Mouse (Mus musculus) forebrain, embryonic 16.5 days (tissue): ENCODE measurements at regions not wholly inside any gene's neighbourhood (a gene's known extent, or its start where the extent isn't known, plus 50 kb on each side); places are given as distances from the start of the nearest gene placed in this dataset.
A peak's percentile ranks its signal among the peaks of the same experiment; 100 is the strongest.

Experiments
- ATAC-seq: fragments of 200-750 bp; cut with Nextera tagmentation; 2 replicates; pipeline ENCODE4 v1.8.0; 2017; ENCODE audit warnings: mild to moderate bottlenecking, moderate library complexity
- H3K27ac ChIP-seq: fragments of 300-500 bp; sonication (generic); 2 replicates; pipeline ENCODE4 v1.5.1; 2014; ENCODE audit warnings: low read length, control low read depth
- H3K27me3 ChIP-seq: fragments of 300-500 bp; sonication (generic); replicated peaks from 2 replicates; pipeline ENCODE4 v1.6.1; 2014; ENCODE audit warnings: low read length; ENCODE audit not compliant: control insufficient read depth, insufficient read depth
- H3K36me3 ChIP-seq: fragments of 300-500 bp; sonication (generic); 2 replicates; pipeline ENCODE4 v1.6.1; 2014; ENCODE audit not compliant: control insufficient read depth, insufficient read depth
- H3K4me1 ChIP-seq: fragments of 300-500 bp; sonication (generic); replicated peaks from 2 replicates; pipeline ENCODE4 v1.6.1; 2014; ENCODE audit warnings: low read length; ENCODE audit not compliant: control insufficient read depth, insufficient read depth
- H3K4me2 ChIP-seq: fragments of 300-500 bp; sonication (generic); 2 replicates; pipeline ENCODE4 v1.6.1; 2014; ENCODE audit warnings: mild to moderate bottlenecking, low read length, control low read depth
- H3K4me3 ChIP-seq: fragments of 300-500 bp; sonication (generic); replicated peaks from 2 replicates; pipeline ENCODE4 v1.5.1; 2014; ENCODE audit warnings: mild to moderate bottlenecking, low read length, control low read depth
- H3K9ac ChIP-seq: fragments of 300-500 bp; sonication (generic); replicated peaks from 2 replicates; pipeline ENCODE4 v1.6.1; 2014; ENCODE audit warnings: low read depth, low read length, control low read depth
- H3K9me3 ChIP-seq: fragments of 300-500 bp; sonication (generic); 2 replicates; pipeline ENCODE4 v1.6.1; 2016; ENCODE audit warnings: low read length; ENCODE audit not compliant: control insufficient read depth
- WGBS: fragments of 180-500 bp; shearing (Covaris S2); extraction: QIAGEN DNeasy Blood & Tissue Kit; methylation state at CpG from one replicate; pipeline ENCODE4 v1.1.7; 2014; 5-methylcytosine and 5-hydroxymethylcytosine counted together

GRCm38 (mm10) chr1:21132340-21132739 is 53.3 kb upstream of the Tram2 start:
- Histone ChIP-seq H3K27me3 (no peaks in the 10 kb centered on the region), H3K4me2 (no peak overlapping the region), H3K9me3 (0 out of 2 replicates have a peak, but pooled peaks cover 3% of the 10 kb centered on the region), H3K36me3 (no peaks in the 10 kb centered on the region), H3K9ac (no peak overlapping the region), H3K4me1 (no peaks in the 10 kb centered on the region), H3K27ac (no peak overlapping the region), H3K4me3 (no peak overlapping the region)
- ATAC-seq: no peak
- WGBS: 94% methylated on average over 2 of the region's 2 CpGs

- H3K4me1 ChIP-seq: no peaks in the 10 kb centered on the region
- 82% methylated on average over 4 of the region's 4 CpGs for WGBS
- no peaks in the 10 kb centered on the region for H3K36me3 ChIP-seq
- no peak for ATAC-seq
- H3K9ac ChIP-seq: no peak overlapping the region
- H3K9me3 ChIP-seq: no peaks in the 10 kb centered on the region
- no peak overlapping the region for H3K4me3 ChIP-seq
- no peak overlapping the region for H3K4me2 ChIP-seq
- H3K27ac ChIP-seq: no peak overlapping the region
- H3K27me3 ChIP-seq: no peaks in the 10 kb centered on the region
Measured at GRCm38 (mm10) chr1:21146961-21147360, 67.9 kb upstream of the Tram2 start.

- 18% methylated on average over 5 of the region's 5 CpGs for WGBS
- H3K4me3 ChIP-seq: no peak overlapping the region
- H3K9ac ChIP-seq: no peak overlapping the region
- peak; percentile 53 for ATAC-seq
- H3K27ac ChIP-seq: no peak overlapping the region
- peaks cover 5% of the 10 kb centered on the region; the same call in 1 of the 2 replicates for H3K4me1 ChIP-seq
- no peaks in the 10 kb centered on the region for H3K36me3 ChIP-seq
- no peak overlapping the region for H3K4me2 ChIP-seq
- no peaks in the 10 kb centered on the region for H3K9me3 ChIP-seq
- 0 out of 2 replicates have a peak, but pooled peaks cover 5% of the 10 kb centered on the region for H3K27me3 ChIP-seq
Measured at GRCm38 (mm10) chr1:21161742-21162141, 56.6 kb upstream of the Tmem14a start.

GRCm38 (mm10) chr1:21166287-21166733 is 52.1 kb upstream of the Tmem14a start:
- Histone ChIP-seq H3K27me3 (0 out of 2 replicates have a peak, but pooled peaks cover 5% of the 10 kb centered on the region), H3K36me3 (no peaks in the 10 kb centered on the region), H3K4me3 (peak overlapping the region; percentile 49), H3K9ac (peak overlapping the region; percentile 60), H3K27ac (no peak overlapping the region), H3K9me3 (no peaks in the 10 kb centered on the region), H3K4me1 (peaks cover 9% of the 10 kb centered on the region; the same call in 1 of the 2 replicates), H3K4me2 (peak overlapping the region; percentile 81)
- under 1% methylated on average over 15 of the region's 15 CpGs for WGBS
- peak; percentile 98 for ATAC-seq

GRCm38 (mm10) chr1:21166762-21167161 is 51.6 kb upstream of the Tmem14a start:
- Histone ChIP-seq H3K36me3 (no peaks in the 10 kb centered on the region), H3K9ac (peak overlapping the region; percentile 60), H3K27ac (no peak overlapping the region), H3K4me1 (peaks cover 9% of the 10 kb centered on the region; the same call in 1 of the 2 replicates), H3K9me3 (no peaks in the 10 kb centered on the region), H3K4me2 (peak overlapping the region; percentile 81), H3K27me3 (0 out of 2 replicates have a peak, but pooled peaks cover 5% of the 10 kb centered on the region), H3K4me3 (peak overlapping the region; percentile 49)
- 67% methylated on average over 4 of the region's 4 CpGs for WGBS
- ATAC-seq: peak; percentile 41
